Mouse (Mus musculus): ENCODE results near the gene Nhp2. TPM values are rescaled to one million over a fixed set of nuclear protein-coding genes. Genes with fewer than 3 reads are reported as not detected.
A peak's percentile ranks its signal among the peaks of the same experiment; 100 is the strongest.

The Nhp2 gene
- total RNA-seq, 2 experiments from 2014 or later: 21.8 to 23.6 TPM

DNA sequence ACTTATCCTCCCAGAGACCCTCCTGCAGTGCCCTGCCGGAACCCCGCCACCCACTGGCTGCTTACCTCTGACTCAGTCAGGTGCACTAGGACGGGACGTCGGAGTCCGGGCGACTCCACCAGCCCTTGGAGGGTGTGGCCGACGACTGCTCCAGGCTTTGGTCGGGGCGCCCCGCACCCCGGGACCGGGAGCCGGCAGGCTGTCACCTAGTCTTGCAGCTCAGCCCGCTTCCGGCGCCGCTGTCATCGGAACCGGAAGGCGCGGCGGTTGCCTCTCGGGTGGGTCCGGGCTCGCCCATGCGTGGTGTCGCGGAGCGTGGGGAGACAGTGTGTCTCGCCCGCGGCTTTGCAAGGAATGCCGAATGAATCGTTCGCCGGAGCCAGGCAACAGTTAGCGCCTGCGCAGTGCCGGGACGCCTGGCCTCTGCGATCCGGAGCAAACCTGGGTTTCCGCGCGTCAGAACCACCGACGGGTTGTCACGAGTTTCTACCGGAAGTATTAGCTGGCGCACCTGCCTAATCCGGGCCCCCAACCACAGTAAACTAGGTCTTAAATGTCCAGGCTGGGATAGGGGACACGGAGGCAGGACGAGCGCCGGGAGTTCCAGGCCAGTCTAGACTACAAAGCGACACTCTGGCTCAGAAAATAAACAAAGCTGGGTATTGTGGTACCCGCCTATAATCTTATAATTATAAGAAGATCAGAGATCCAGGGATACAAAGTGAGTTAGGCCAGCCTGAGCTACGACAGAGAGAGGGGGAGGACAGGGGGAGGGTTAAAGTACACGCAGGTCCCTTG is 16.2 kb downstream of the Nhp2 start, which contains the start of gene Rmnd5b:
TSS of gene Rmnd5b (minus strand) at position 372 of the 798 bp plus-strand sequence.
- DNase-seq: peak; percentile 92

- peak; percentile 61 to 64 for DNase-seq
Observed at GRCm38 (mm10) chr11:51636323-51636684, 16.8 kb downstream of the Nhp2 start.

DNA sequence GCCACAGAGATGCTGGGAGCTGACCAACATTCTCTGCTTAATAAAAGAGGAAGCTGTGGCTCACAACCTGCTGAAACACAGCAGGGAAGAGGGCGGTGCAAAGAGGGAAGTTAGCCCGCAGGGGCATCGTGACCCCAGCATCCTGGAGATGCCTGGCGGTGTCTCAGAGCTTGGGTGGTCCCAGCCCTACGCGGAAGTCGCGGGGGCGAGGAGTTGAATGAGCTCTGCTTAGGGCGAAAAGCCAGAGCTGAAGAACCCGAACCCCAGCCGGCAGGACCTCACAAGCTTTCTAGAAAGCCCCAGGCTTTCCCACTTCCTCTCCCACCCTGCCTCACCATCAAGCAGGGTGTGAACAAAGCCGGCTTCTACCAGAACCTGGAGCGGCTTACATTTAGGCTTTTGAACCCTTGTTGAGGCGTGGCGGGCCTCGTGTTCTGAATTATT is 18.5 kb downstream of the Nhp2 start:
- peak; percentile 55 to 74 for DNase-seq

DNA sequence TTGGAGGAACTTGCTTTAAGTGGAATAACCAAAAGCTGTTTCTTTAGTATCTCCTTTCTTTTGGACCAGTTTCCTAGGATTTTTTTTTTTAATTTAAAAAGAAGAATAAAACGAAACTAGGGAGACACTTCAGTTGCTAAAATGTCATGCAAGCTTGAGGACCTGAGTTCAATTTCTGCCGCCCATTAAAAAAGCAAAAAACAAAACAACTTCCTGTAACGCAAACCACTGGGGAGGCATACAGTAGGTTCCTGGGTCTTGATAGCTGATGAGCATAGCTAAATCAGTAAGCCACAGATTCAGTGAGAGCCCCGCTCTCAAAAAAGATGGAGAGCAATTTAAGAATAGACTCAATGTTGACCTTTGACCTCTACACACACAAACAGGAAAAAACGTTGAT is 19.0 kb downstream of the Nhp2 start:
- DNase-seq: no peak

DNA sequence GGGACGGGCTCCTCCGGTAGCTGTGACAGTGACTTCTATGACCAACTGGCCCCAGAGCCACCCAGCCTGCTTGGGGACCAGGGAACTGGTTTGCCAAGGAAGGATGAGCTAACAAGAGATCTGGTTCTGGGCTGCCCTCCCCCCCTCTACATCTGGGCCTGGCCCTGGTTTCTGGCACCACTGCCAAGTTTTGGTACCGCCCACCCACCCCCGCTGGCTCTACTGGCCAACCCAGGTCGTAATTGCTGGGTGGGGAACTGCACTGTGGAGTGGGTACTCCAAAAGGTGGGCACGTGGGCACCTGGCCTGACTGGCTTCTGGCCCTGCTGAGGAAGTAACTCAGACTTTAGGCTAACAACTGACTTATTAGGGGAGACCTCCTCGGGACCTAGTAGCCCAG is 21.2 kb downstream of the Nhp2 start:
- DNase-seq: no peak

DNA sequence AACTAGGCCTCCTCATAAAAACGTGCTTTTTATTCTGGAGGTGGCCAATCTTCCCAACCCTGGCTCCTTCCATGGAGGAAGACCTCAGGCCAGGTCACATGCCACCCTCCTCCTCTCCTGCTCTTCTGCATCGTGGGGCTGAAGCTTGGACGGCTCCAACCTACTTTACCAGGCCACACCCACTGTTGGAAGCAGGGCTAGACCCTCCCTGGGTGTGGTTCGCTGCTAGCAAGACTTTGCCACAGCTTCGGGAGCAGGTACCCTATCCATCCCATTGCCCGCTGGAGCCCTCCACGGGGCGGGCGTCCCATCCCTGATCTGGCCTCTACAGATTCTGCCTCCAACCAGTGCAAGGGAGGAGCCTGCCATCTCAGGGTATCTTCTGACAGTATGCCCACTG is 23.7 kb downstream of the Nhp2 start:
- DNase-seq: peak in 1 of 2 experiments; percentile 28

GRCm38 (mm10) chr11:51643761-51644160 is 24.2 kb downstream of the Nhp2 start:
- DNase-seq: no peak

- peak in 1 of 2 experiments; percentile 48 for DNase-seq
Observed at GRCm38 (mm10) chr11:51644217-51644616, 24.7 kb downstream of the Nhp2 start.

DNA sequence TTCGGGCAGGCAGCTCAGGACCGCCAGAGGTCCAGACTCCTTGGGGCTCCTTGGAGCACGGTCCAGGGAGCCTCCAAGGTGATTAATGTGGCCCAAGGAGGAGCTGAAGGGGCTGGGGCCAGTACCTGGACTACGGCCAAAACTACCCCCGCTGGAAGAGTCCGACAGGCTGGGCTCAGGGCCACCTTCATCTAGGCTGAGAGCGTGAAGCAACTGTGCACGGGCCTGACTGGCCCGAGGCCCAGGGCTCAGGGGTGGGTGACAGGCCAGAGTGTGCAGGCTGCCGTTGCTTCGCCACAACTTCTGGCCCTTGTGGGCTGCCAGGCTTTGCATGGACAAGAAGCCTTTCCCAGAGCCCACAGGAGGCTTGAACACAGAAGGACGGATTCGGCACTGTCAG is 25.8 kb downstream of the Nhp2 start:
- no peak for DNase-seq

- no peak for DNase-seq
Observed at GRCm38 (mm10) chr11:51646245-51646644, 26.7 kb downstream of the Nhp2 start.

- peak; percentile 57 to 84 for DNase-seq
Observed at GRCm38 (mm10) chr11:51646751-51647667, 27.5 kb downstream of the Nhp2 start.

DNA sequence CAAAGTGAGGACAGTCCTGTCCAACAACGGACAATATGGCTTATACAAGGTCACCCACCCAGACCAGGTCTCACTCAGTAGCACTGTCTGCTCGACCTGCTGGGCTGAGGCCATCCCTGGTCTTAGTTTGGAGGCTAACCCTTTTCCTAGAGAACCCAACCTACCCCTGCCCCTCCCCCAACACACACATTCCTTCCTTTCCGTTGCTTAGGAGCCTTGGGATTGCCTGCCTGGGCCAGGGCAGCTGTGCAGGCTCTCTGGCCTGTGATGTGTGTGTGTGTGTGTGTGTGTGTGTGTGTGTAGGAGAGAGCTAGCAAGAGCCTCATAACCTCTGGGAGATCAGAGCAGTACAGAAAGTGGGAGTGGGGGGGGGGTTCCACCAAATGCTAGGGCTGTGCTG is 29.0 kb downstream of the Nhp2 start:
- DNase-seq: peak in 1 of 2 experiments; percentile 43

DNA sequence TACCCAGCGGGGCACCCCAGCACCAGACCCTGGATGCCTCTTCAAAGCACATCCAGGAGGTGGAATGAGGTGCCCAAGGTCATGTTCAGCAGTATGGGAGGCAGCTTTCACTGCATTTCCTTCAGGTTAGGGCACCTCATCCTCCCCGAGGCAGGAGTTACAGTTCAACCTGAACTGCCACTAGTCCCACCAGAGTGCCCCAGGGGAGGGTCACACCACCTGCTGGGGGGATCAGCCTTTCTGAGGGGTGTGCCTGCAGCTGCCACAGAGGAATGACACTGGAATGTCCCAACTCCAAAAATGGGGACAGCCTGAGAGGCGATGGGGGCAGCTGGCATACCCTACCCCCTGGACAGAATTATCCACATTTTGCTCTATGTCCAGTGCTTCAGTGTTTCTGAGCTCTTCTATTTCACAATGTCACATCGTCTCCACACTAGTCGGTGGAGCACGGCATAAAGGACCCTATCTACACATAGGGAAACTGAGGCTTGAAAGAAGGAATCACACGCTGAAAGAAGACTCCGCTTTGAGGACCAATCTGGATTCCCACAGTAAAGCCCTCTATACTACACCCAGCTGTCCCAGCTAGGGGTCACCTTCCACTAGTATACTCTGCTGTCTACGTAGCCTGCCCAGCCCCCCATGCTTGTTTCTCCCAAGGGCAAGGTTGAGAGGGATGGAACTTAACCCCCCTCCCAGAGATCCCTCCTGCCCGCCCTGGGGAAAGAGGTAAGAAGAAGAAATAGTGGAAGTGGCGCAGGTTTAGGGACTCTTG is 29.8 kb downstream of the Nhp2 start:
- no peak for DNase-seq

DNA sequence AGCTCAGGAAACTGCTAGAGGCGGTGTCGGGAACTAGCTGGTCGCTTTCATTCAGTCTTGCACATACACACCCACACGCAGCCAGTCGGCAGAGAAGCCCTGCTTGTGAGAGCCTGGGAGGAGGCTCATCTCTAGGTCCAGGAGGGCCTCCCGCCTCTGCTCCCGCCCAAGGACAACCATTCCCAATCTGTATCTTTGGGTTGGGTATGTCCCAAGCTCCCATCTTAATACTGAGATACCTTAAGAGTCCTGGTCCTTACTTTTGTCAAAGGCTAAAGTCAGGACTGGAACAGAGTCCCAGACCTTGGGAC is 30.3 kb downstream of the Nhp2 start:
- DNase-seq: no peak

- peak in 1 of 2 experiments; percentile 26 for DNase-seq
Observed at GRCm38 (mm10) chr11:51650261-51650660, 30.7 kb downstream of the Nhp2 start.

DNA sequence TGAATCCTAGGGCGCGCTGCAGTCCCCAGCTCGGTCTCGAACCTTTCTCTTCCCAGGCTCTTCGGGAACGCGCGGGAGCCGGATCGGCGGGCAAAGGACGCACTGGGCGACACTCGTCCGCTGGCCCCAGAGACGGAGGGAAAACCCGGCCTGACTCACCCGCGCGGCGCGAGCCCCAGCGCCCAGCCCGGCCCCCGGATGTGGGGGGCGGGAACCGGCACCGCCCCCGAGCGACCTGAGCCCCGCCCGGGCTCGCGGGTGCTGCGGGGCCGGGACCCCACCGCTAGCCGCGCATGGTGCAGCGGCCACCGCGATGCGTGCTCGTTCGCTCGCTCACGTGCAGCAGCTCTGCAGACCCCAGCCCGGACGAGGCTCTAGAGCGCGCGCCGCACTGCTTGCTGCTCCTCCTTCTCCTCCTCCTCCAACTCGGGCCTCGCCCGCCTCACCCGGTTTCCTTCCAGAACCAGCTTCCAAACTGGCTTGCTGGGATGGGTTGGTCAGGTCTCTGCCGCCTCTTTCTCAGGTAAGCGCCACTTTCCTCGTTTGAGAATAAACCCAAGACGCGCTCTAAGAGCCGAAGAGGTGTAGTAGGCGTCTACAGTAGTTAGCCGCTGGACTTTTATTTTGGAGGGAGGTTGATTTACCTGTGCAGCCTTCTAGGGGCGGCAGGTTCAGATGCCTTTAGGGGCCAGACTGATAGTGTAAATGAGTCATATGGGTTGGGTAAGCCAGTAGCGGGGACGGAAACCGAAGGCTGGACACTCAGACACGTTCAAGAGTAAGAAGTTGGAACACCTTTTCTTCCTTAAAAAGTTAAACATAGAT is 31.4 kb downstream of the Nhp2 start, which contains the start of the genes N4bp3 and D930048N14Rik:
TSS of gene N4bp3 (minus strand) at position 152 of the 825 bp plus-strand sequence.
TSS of gene D930048N14Rik (plus strand) at position 264 of the 825 bp plus-strand sequence.
- DNase-seq: peak; percentile 83 to 86

DNA sequence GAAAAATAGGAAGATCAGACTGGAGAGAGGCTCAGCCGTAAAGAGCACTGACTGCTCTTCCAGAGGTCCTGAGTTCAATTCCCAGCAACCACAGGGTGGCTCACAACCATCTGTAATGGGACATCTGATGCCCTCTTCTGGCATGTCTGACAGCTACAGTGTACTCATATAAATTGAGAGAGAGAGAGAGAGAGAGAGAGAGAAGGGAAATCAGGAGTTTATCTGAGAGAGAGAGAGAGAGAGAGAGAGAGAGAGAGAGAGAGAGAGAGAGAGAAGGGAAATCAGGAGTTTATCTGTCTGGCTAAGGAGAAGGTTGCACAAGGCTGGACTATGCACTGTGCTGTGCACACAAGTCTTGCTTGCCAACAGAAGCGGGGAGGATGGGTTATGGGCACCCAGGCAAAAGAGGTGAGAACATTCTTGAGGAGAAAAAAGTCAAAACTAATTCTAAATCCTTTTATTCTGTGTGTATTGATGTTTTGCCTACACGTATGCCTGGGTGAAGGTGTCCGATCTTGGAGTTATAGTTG is 33.4 kb downstream of the Nhp2 start:
- no peak for DNase-seq

DNA sequence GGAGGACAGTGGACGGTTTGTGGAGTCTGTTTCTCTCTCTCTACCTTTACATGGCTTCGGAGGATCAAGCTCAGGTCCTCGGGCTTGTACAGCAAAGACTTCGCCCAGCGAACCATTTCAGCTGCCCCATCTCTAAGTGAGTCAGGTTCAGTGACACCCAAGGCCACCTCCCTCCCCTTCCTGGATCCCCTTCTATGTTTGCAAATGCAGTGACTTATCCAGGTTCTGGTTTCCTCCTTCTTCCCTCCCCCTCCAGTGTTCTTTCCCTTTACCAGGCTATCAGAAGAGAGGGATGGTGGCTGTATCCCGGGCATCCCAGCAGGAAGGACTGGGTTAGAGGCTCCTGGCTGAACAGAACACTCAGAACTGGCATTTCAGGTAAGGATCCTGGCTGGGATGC is 34.2 kb downstream of the Nhp2 start:
- no peak for DNase-seq

DNA sequence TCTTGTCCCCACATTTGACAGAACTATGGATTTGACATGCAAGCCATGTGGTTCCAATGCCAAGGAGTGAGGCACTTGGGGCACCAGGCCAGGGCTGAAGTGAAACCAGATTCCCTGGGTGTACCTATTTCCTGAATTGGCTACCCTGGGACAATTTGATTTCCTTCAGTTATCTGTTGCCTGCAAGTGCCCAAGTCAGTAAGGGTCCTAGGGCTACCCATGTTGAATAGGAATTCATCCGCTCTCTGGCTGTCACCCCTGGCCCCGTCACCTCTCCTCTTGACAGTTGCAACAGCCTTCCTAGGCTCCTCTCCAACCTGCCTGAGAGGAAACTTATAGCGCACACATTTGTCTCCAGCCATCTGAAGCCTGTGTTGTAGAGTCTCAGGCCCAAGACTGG is 35.4 kb downstream of the Nhp2 start:
- DNase-seq: no peak

DNA sequence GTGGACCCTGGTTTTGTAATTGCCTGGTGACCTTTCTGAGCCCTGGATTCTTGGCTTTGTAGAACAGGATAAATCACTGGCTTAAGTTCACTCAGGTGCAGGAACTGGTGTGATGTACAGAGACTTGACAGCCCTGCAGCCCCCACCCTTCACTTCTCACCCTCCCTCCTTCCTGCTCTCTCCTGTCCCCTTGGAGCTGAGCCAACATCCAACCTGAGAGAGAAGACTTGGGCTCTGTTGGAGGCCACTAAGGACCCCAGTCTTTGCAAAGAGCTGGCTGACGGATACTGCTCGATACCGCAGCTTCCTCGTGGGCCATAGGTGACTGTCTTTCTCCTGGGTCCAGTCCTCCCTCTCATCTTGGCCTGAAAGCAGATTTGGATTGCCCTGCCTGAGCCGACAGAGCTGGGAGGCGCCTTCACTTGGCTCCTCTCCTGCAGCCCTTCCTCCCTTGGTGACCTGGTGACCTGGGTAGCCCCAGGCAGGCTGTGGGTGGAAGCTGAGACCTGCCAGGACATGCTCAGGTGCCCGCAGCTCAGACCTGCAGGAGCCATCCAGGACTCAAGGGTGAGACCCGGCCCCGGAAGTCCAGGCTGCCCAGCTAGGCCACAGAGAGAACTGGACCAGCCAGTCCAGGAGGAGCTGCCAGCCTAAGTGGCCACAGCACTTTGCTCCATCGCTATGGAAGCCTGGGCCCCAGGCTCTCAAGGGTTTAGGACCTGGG is 37.4 kb downstream of the Nhp2 start:
- no peak for DNase-seq
